Mouse (Mus musculus) cerebellum, postnatal 25 days (tissue): ENCODE results near the gene Gpr27.

Experiments
- DNase-seq, 2 experiments: peaks; one replicate each; pipeline ENCODE4 v3.0.0; 2021; ENCODE audit warnings: mixed read lengths in 2 of 2

The Gpr27 gene

GRCm38 (mm10) chr6:99692206-99692915 lies at the start of gene Gpr27:
Gene Gpr27, plus strand, starts transcription at chr6:99692679.
- peak; percentile 77 to 80 for DNase-seq

GRCm38 (mm10) chr6:99643439-99644199 lies 48.9 kb upstream of the Gpr27 start:
- peak in 1 of 2 experiments; percentile 33 for DNase-seq

GRCm38 (mm10) chr6:99644386-99644785 lies 48.1 kb upstream of the Gpr27 start:
- DNase-seq = no peak

- no peak for DNase-seq
Measured at GRCm38 (mm10) chr6:99644876-99645275, 47.6 kb upstream of the Gpr27 start.

GRCm38 (mm10) chr6:99646344-99646743 lies 46.1 kb upstream of the Gpr27 start:
- no peak for DNase-seq

- no peak for DNase-seq
Measured at GRCm38 (mm10) chr6:99649307-99649706, 43.2 kb upstream of the Gpr27 start.

GRCm38 (mm10) chr6:99652341-99652740 lies 40.1 kb upstream of the Gpr27 start:
- no peak for DNase-seq

- DNase-seq = no peak
Measured at GRCm38 (mm10) chr6:99654343-99654742, 38.1 kb upstream of the Gpr27 start.

- no peak for DNase-seq
Measured at GRCm38 (mm10) chr6:99655488-99655887, 37.0 kb upstream of the Gpr27 start.

GRCm38 (mm10) chr6:99656088-99656487 lies 36.4 kb upstream of the Gpr27 start:
- DNase-seq = no peak

GRCm38 (mm10) chr6:99658586-99658985 lies 33.9 kb upstream of the Gpr27 start:
- DNase-seq = no peak

GRCm38 (mm10) chr6:99660443-99660842 lies 32.0 kb upstream of the Gpr27 start:
- no peak for DNase-seq

- DNase-seq = no peak
Measured at GRCm38 (mm10) chr6:99663232-99663631, 29.2 kb upstream of the Gpr27 start.

- DNase-seq = no peak
Measured at GRCm38 (mm10) chr6:99665457-99666317, 26.8 kb upstream of the Gpr27 start.

- peak; percentile 88 to 91 for DNase-seq
Measured at GRCm38 (mm10) chr6:99666318-99667171, 25.9 kb upstream of the Gpr27 start, which contains the start of the genes Eif4e3 and Gm20696. Gene Eif4e3, minus strand, starts transcription at chr6:99666771. Gene Gm20696, minus strand, starts transcription at chr6:99666797.

GRCm38 (mm10) chr6:99667290-99667689 lies 25.2 kb upstream of the Gpr27 start:
- no peak for DNase-seq

- peak; percentile 56 to 71 for DNase-seq
Measured at GRCm38 (mm10) chr6:99669481-99670325, 22.8 kb upstream of the Gpr27 start.

- peak; percentile 73 to 82 for DNase-seq
Measured at GRCm38 (mm10) chr6:99670481-99671119, 21.9 kb upstream of the Gpr27 start.

- DNase-seq = no peak
Measured at GRCm38 (mm10) chr6:99671768-99672167, 20.7 kb upstream of the Gpr27 start.

GRCm38 (mm10) chr6:99674482-99674881 lies 18.0 kb upstream of the Gpr27 start:
- DNase-seq = no peak

GRCm38 (mm10) chr6:99677325-99677724 lies 15.2 kb upstream of the Gpr27 start:
- DNase-seq = no peak
